Mouse (Mus musculus): ENCODE measurements around the gene Fam71d.

The Fam71d gene

DNA sequence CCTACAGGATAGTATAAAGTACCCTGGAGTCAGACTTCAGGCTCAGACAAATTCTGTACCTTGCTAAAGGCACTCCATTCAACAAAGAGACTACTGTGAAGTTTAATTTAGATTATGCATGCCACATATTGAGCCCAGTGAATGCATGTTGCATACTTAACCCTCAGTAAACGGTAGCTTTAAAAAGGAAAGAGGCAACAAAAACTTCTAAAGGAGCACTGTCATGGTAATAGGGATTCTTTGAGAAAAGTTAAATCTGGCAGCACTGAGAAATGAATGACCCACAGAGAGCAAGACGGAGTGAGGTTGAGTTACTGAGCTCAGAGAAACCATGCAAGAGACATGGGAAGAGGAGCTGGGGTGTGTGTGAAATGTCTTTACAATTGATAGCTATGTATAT lies 86.6 kb downstream of the Fam71d start:
- DNase-seq, result no peak

DNA sequence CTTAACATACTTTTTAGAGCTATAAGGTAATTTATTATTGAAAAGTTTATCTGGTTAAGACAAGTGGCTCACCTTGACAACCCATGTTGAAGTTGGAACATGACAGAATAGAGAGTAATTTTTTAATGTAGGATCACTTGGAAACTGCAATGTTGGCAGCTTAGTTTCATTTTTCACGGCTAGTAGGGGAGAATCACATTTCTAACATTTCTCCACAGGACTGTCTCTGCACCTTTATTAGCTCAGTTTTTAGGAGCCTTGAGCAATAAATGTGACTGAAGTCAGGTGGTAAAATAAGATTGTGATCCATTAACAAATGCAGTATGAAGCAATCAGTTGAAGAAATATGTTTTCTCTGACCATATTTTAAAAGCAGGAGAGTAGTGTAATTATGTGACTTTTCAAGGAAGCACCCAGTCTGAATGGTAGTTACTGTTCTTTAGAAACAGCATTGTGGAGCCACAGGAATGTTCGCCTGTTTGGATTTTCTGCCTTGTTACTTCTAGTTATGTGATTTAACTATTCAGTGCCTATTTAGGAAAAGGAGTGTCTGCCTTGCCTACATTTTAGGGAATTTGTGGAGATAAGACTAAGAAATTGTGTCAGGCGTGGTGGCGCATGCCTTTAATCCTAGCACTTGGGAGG lies 87.2 kb downstream of the Fam71d start:
- no peak for DNase-seq

All from kidney, adult 9 months (tissue).